Mouse (Mus musculus) monocyte, adult 59 days (primary cell): ENCODE data around the gene Hivep2. TPM values are rescaled to one million over a fixed set of nuclear protein-coding genes. Genes with fewer than 3 reads are reported as not detected.

Experiments used
- total RNA-seq, 2 experiments: library from RNA; stranded (reverse); gene quantifications; one replicate each; pipeline ENCODE4 v1.2.4; 2023

Hivep2 gene
- 10 to 100 TPM; 25.2 to 25.7 TPM for total RNA-seq

DNA sequence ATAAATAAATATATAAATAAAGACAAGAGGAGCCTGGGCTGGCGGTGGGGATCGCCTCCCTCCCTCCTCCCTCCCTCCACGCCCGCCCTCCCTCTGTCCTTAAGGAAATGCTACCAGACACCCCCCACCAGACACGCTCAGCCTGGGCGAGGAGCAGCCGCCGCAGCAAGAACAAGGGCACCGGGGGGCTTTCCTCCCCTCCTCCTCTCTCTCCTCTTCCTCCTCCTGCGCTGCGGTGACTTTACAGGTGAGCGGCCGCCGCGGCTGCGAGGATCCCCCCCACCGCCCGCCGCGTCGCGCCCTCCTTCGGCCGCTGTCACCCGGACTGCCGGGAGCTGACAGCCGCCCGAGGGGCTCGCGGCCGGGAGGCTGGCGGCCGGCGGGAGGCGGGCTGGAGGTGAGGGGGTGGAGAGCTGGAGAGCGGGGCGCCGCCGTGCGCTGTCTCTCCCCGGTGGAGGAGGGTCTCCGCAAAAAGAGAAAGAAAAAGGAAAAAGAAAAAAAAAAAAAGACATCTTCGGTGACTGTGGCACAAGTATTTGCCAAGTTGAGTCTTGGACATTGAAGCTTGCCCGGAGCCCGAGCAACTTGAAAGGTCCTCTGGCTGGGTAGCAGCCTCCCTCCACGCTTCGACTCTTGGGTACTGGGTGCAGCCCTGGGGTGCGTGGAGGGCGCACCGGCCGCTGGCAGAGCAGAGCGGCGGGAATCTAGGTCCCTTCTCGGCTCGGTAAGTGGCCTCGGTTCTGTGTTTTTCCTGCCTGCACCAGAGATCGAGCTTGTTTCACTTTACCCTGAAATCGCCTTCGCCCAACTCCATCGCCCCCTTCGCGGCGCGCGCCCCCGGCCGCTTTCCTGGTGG lies at the start of gene Hivep2:
Gene Hivep2 (plus strand): TSS at position 102 of the 856 bp plus-strand sequence.

Other genes starting within 250 kb of the Hivep2 start
- 1 to 10 TPM; 7.6 TPM for gene Aig1, start 97.1 kb upstream of the Hivep2 start, total RNA-seq